Mouse (Mus musculus) lung, embryonic 16.5 days (tissue): ENCODE measurements around the gene Map6. TPM values are rescaled to one million over a fixed set of nuclear protein-coding genes. Genes with fewer than 3 reads are reported as not detected.

ENCODE experiments used
- ATAC-seq: fragments of 200-750 bp; cut with Nextera tagmentation; 2 replicates; pipeline ENCODE4 v1.8.0; 2017; ENCODE audit warnings: low read depth, mild to moderate bottlenecking, moderate library complexity
- H3K27ac ChIP-seq: fragments of 300-500 bp; sonication (generic); 2 replicates; pipeline ENCODE4 v1.5.1; 2014; ENCODE audit warnings: mild to moderate bottlenecking, control low read depth, low read length
- H3K27me3 ChIP-seq: fragments of 300-500 bp; sonication (generic); 2 replicates; pipeline ENCODE4 v1.6.1; 2014; ENCODE audit warnings: low read depth, low read length, mixed read lengths; ENCODE audit not compliant: control insufficient read depth, insufficient read depth
- H3K36me3 ChIP-seq: fragments of 300-500 bp; sonication (generic); 2 replicates; pipeline ENCODE4 v1.6.1; 2014; ENCODE audit warnings: low read length; ENCODE audit not compliant: control insufficient read depth, insufficient read depth
- H3K4me1 ChIP-seq: fragments of 300-500 bp; sonication (generic); replicated peaks from 2 replicates; pipeline ENCODE4 v1.6.1; 2014; ENCODE audit warnings: low read length, mixed read lengths; ENCODE audit not compliant: control insufficient read depth, insufficient read depth
- H3K4me2 ChIP-seq: fragments of 300-500 bp; sonication (generic); 2 replicates; pipeline ENCODE4 v1.6.1; 2014; ENCODE audit warnings: low read depth, low read length, control low read depth
- H3K4me3 ChIP-seq: fragments of 300-500 bp; sonication (generic); 2 replicates; pipeline ENCODE4 v1.5.1; 2014; ENCODE audit warnings: mild to moderate bottlenecking, low read length, control low read depth
- H3K9ac ChIP-seq: fragments of 300-500 bp; sonication (generic); 2 replicates; pipeline ENCODE4 v1.6.1; 2014; ENCODE audit warnings: low read length, control low read depth
- H3K9me3 ChIP-seq: fragments of 300-500 bp; sonication (generic); 2 replicates; pipeline ENCODE4 v1.6.1; 2016; ENCODE audit warnings: low read length; ENCODE audit not compliant: control insufficient read depth
- WGBS: fragments of 180-500 bp; shearing (Covaris S2); extraction: QIAGEN DNeasy Blood & Tissue Kit; methylation state at CpG from one replicate; pipeline ENCODE4 v1.1.7; 2014; 5-methylcytosine and 5-hydroxymethylcytosine counted together
- polyA plus RNA-seq: library from polyadenylated mRNA; unstranded; fragments of >200 nt; fragmentation: Nextera tagmentation; extraction: Ambion mirVana; gene quantifications from 2 replicates; pipeline ENCODE4 v1.2.1, GENCODE M21; 2015

Gene Map6
- polyA plus RNA-seq, 1 experiment from 2014 or later: 3.0 TPM

DNA sequence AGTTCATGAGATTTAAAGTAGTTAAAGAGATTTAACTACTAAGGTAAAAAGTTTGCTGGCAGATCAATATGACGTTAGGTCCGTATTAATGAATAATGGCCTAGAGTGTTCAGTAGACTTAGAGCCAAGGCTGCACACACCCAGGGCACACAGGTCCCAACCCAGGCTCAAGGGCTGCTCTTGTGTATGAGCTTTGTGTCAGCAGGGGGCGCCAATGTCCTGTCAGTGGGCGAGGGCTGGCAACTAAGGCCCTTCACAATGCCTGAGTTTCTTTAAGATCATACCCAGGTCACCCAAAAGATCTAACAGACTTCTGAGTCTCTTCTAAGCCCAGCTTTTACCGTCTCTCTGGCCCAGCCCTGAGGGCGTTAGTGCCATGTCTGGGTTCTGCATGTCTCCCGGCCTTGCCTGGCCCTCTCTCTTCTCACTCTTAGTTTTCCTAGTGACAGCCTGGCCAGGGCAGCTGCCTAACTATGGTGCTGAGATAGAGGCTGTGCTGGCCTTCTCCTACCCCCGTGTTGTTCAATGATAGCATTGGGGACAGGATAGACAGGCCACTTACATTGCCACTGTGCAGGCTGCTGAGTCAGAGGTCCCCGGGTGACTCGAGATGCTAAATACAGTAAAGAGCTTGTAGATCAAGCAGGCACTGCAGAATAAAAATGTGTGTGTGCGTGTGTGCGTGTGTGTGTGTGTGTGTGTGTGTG, 65.7 kb downstream of the Map6 start:
- Histone ChIP-seq H3K27ac (no peak overlapping the region), H3K27me3 (no peaks in the 10 kb centered on the region), H3K4me1 (no peaks in the 10 kb centered on the region), H3K4me2 (no peak overlapping the region), H3K9me3 (no peaks in the 10 kb centered on the region), H3K4me3 (no peak overlapping the region), H3K9ac (no peak overlapping the region), H3K36me3 (no peaks in the 10 kb centered on the region)
- peak; percentile 88 for ATAC-seq
- WGBS: 37% methylated on average over 12 of the region's 12 CpGs

- Histone ChIP-seq H3K36me3 (peaks cover 25% of the 10 kb centered on the region), H3K9ac (no peak overlapping the region), H3K4me2 (no peak overlapping the region), H3K9me3 (no peaks in the 10 kb centered on the region), H3K27ac (no peak overlapping the region), H3K27me3 (no peaks in the 10 kb centered on the region), H3K4me1 (no peaks in the 10 kb centered on the region), H3K4me3 (no peak overlapping the region)
- no peak for ATAC-seq
- 78% methylated on average over 8 of the region's 8 CpGs for WGBS
Measured at GRCm38 (mm10) chr7:99340736-99341135, 73.5 kb downstream of the Map6 start.

GRCm38 (mm10) chr7:99343577-99343976, 76.3 kb downstream of the Map6 start:
- Histone ChIP-seq H3K4me3 (no peak overlapping the region), H3K27ac (no peak overlapping the region), H3K27me3 (no peaks in the 10 kb centered on the region), H3K9ac (no peak overlapping the region), H3K9me3 (no peaks in the 10 kb centered on the region), H3K4me2 (no peak overlapping the region), H3K36me3 (peaks cover 54% of the 10 kb centered on the region), H3K4me1 (peaks cover 4% of the 10 kb centered on the region)
- no peak for ATAC-seq
- WGBS: 82% methylated on average over 4 of the region's 4 CpGs

- no peak for ATAC-seq
- Histone ChIP-seq H3K27me3 (no peaks in the 10 kb centered on the region), H3K4me1 (peaks cover 28% of the 10 kb centered on the region), H3K27ac (no peak overlapping the region), H3K9me3 (no peaks in the 10 kb centered on the region), H3K4me2 (no peak overlapping the region), H3K36me3 (peaks cover 58% of the 10 kb centered on the region), H3K9ac (no peak overlapping the region), H3K4me3 (no peak overlapping the region)
- WGBS: 89% methylated on average over 10 of the region's 10 CpGs
Measured at GRCm38 (mm10) chr7:99347268-99347667, 80.0 kb downstream of the Map6 start.

DNA sequence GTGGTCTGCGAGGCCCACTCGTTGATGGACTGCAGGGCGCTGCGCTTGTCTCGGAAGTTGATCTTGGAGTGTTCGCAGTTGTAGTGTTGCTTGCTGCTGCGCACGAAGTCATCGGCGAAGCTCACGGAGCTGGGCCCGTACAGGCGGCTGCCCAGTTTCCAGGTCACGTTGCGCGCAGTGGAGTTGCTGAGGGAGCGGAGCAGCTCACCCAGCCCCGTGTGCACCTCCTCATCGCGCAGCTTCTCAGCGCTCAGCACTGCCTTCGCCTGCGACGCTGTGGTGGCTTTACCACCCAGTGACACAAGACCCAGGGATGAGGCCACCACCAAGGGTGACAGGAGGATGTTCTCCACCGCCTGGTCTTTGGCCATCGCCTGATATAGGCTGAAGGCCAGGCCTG, 81.6 kb downstream of the Map6 start:
- Histone ChIP-seq H3K9me3 (no peaks in the 10 kb centered on the region), H3K4me3 (no peak overlapping the region), H3K9ac (no peak overlapping the region), H3K36me3 (peaks cover 53% of the 10 kb centered on the region), H3K27ac (no peak overlapping the region), H3K4me1 (peaks cover 28% of the 10 kb centered on the region), H3K27me3 (no peaks in the 10 kb centered on the region), H3K4me2 (no peak overlapping the region)
- ATAC-seq: no peak
- WGBS: 92% methylated on average over 26 of the region's 26 CpGs

- Histone ChIP-seq H3K4me3 (peak overlapping the region; percentile 73), H3K4me2 (peak overlapping the region; percentile 95), H3K9me3 (no peaks in the 10 kb centered on the region), H3K36me3 (peaks cover 42% of the 10 kb centered on the region), H3K27ac (no peak overlapping the region), H3K27me3 (no peaks in the 10 kb centered on the region), H3K9ac (peak overlapping the region; percentile 96), H3K4me1 (peaks cover 36% of the 10 kb centered on the region)
- no peak for ATAC-seq
- 49% methylated on average over 9 of the region's 9 CpGs for WGBS
Measured at GRCm38 (mm10) chr7:99349782-99350720, 82.8 kb downstream of the Map6 start.

DNA sequence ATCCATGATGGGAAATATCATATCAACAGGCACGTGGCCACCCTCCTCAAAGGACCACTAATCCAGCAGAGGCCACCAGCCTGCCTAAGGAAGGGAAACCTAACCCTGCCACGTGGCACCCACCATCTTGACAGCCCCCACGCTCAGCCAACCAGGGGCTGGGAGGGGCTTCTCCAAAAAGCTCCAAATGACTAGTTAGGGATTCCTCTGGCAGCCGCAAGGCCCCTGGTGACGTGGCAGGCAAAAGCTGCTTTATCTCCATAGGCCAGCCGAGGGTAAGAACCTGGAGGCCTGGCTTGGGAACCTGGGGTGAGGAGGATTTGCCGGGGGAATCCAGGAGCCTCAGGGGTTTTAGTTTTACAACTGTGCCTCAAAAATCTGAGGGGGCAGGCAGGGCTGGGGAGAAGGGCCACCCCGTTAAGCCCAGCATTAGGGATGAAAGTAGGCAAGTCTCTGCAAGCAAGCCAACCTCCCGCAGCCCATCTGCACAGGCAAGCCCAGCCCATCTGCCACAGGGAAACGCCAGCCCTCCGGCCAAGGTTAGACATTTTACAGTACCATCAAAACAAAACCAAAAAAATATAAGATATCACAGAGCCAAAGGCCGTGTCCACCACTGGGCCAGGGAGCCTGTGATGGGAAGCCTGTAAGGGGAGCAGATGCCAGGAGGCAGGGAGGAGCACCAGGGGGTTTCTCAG, 84.0 kb downstream of the Map6 start:
- no peaks in the 10 kb centered on the region for H3K27me3 ChIP-seq
- no peaks in the 10 kb centered on the region for H3K9me3 ChIP-seq
- H3K36me3 ChIP-seq: peaks cover 32% of the 10 kb centered on the region
- no peak for ATAC-seq
- H3K4me3 ChIP-seq: peak overlapping the region; percentile 73
- WGBS: 4% methylated on average over 12 of the region's 12 CpGs
- H3K4me2 ChIP-seq: peak overlapping the region; percentile 95
- peaks cover 47% of the 10 kb centered on the region for H3K4me1 ChIP-seq
- H3K9ac ChIP-seq: peak overlapping the region; percentile 96
- peak overlapping the region; percentile 96 for H3K27ac ChIP-seq

DNA sequence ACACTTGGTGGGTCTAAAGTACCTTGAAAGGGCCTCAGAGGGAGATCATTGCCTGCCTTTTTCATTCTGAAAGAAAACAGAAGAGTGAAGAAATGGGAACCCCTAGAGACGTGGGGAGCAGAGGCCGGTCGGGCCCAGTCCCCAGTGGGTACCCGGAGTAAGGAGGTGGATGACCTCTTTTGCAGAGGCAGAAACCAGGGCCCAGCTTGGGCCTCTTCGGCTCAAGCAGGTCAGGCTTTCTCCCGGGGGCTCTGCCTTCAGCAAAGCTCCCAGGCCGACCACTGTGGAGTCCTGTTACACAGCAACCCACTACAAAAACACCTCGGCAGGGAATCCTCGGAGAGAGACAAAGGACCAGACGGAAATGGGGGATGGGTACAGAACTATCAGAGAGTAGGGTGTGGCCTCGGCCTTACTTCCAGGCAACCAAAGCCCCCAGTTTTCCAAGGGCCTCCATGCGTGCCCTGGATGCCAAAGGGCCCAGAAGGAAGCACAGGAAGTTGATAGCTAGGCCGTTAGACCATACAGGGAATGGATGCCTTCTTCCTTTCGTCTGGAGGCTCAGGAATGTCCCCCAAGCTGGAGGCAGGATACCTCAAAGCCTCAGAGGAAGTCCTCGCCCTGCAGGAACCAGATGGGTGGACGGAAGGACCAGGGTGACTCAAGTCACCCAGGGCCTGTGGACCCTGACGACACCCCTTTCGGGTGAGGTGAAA, 84.7 kb downstream of the Map6 start:
- Histone ChIP-seq H3K4me1 (peaks cover 54% of the 10 kb centered on the region), H3K4me2 (peak overlapping the region; percentile 95)

More for the DNA sequence above, 84.7 kb downstream of the Map6 start:
- Histone ChIP-seq H3K36me3 (peaks cover 25% of the 10 kb centered on the region), H3K27me3 (no peaks in the 10 kb centered on the region), H3K4me3 (peak overlapping the region; percentile 73), H3K9ac (peak overlapping the region; percentile 96), H3K9me3 (no peaks in the 10 kb centered on the region), H3K27ac (peak overlapping the region; percentile 96)
- 1% methylated on average over 18 of the region's 18 CpGs for WGBS
- ATAC-seq: no peak
